Mouse (Mus musculus) brain, embryonic 14.5 days (tissue): ENCODE measurements at regions not wholly inside any gene's neighbourhood (a gene's known extent, or its start where the extent isn't known, plus 50 kb on each side); places are given as distances from the start of the nearest gene placed in this dataset.

ENCODE experiments used
- CTCF ChIP-seq: fragments of 200-500 bp; IDR thresholded peaks from 2 replicates; pipeline ENCODE4 v1.5.1; 2012; ENCODE audit warnings: inconsistent platforms, mild to moderate bottlenecking, moderate library complexity, borderline replicate concordance; ENCODE audit not compliant: insufficient read depth, insufficient read length; ENCODE audit errors: extremely low read depth
- POLR2A ChIP-seq: fragments of 200-500 bp; IDR thresholded peaks from 2 replicates; pipeline ENCODE4 v1.6.1; 2012; ENCODE audit warnings: mild to moderate bottlenecking, inconsistent platforms, borderline replicate concordance; ENCODE audit not compliant: poor library complexity, insufficient read depth, insufficient read length, severe bottlenecking; ENCODE audit errors: extremely low read depth

DNA sequence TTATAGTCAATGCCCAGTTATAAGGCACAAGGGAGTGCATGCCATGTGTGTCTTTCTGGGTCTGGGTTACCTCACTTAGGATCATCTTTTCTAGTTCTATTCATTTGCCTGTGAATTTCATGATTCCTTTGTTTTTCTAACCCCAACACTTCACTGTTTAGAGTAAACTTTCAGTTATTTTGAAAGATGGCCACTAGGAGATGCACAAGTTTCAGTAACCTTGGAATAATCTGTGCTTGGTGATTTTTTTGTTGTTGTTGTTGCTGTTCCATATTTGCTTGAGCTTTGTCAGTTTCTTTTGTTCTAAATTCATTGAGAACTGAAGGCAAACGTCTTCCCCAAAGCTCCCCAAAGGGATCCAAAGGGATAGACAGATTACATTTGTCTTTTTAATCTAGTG lies 91.3 kb downstream of the Qpct start:
- TF ChIP-seq POLR2A (no peak), CTCF (no peak)
